In the genomic region with DNA sequence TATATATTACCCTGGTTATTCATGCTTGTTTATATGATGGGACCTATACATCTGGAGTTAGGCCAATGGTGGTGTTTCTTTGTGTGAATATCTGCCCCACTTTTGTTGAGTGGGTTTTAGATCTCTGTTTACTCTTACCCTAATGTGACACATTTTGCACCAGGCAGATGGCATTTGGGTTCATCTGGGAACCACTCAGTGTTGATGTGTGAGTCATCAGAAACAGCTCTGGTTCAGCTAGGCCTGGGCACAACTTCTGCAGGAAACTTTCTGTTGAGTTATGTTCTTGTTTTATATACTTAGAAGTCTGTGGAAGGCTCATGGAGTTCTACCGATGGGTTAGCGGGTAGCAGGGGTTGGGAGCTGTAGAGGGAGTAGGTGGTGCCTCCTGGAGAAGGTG, we compare ENCODE assay signal across 18 mouse cellular contexts.
DNase-seq lines count a peak whose midpoint lies in the region; TF ChIP-seq lines count a peak whose summit lies in the region.
"Had no signal": no experiment of that assay in that cellular context is flagged by ENCODE, and none has a peak within 500 bp of the region (broad histone marks: within the 10 kb centered on the region; RNA-seq: fewer than 3 reads in every experiment).

No protein-coding gene starts in this region.

- H3K4me3 ChIP-seq in layer of hippocampus, adult 2 months, result no peak overlapping the region
- H3K4me3 ChIP-seq: embryonic facial prominence, embryonic 12.5 days; forebrain, embryonic 15.5 days; heart, embryonic 13.5 days; hindbrain, embryonic 15.5 days had no signal

- H3K27ac ChIP-seq in layer of hippocampus, adult 2 months, result no peak overlapping the region
- H3K27ac ChIP-seq: embryonic facial prominence, embryonic 12.5 days; forebrain, embryonic 15.5 days; heart, embryonic 13.5 days; hindbrain, embryonic 15.5 days had no signal

- DNase-seq in frontal cortex, postnatal 36 days (ENCODE audit: low spot score in 2 of 2), result peak; percentile 15 to 26
- no peak for DNase-seq in frontal cortex, postnatal 10 days (ENCODE audit: low spot score in 2 of 2)
- DNase-seq in layer of hippocampus, adult 2 months (ENCODE audit: low spot score in 2 of 2), result peak; percentile 17 to 39
- DNase-seq in layer of hippocampus, postnatal 25 days (ENCODE audit: extremely low spot score in 1 of 2, low spot score in 1 of 2), result no peak
- DNase-seq in Muller cell, postnatal 12 days (ENCODE audit: inconsistent ontology term), result peak; percentile 59
- DNase-seq in layer of hippocampus, adult 9-11 months, result peak; percentile 47
- DNase-seq in urinary bladder, postnatal 4 days (ENCODE audit: low spot score in 2 of 2), result no peak
- DNase-seq: adrenal gland, adult 8-10 months; adrenal gland, postnatal 36 days; cerebellum, adult 11 months; cerebellum, adult 8-10 months; cerebellum, postnatal 14 days; gastrocnemius, postnatal 14 days; heart, postnatal 36 days had no signal

- TF ChIP-seq CTCF in layer of hippocampus, adult 2 months (conservative IDR thresholded peaks at IDR 0.05), result no peak

Comparison
In these comparisons a context has a peak if more than half of its experiments do, and no peak if none do; other contexts are left out.
1. DNase-seq: peak in frontal cortex, postnatal 36 days (2 of 2), layer of hippocampus, adult 2 months (2 of 2), Muller cell, postnatal 12 days (single experiment) and layer of hippocampus, adult 9-11 months (single experiment); none in frontal cortex, postnatal 10 days (0 of 2), layer of hippocampus, postnatal 25 days (0 of 2) and urinary bladder, postnatal 4 days (0 of 2).